Mouse (Mus musculus): Measurements from ENCODE around the gene Adam20.

GRCm38 (mm10) chr8:40803379-40804079, 10.5 kb downstream of the Adam20 start:
- TF ChIP-seq CTCF (conservative IDR thresholded peaks at IDR 0.05 in 1 of 2, IDR thresholded peaks at IDR 0.05 in 1 of 2; ENCODE audit: low read depth in 2 of 2, low read length in 2 of 2) (no peak), POLR2A (IDR thresholded peaks at IDR 0.05; ENCODE audit: low read depth, low read length) (no peak), MAFK (IDR thresholded peaks at IDR 0.05; ENCODE audit: insufficient replicate concordance, low read length) (no peak), POLR2AphosphoS2 (IDR thresholded peaks at IDR 0.05; ENCODE audit: low read depth, low read length) (no peak), CHD1 (IDR thresholded peaks at IDR 0.05; ENCODE audit: low read depth, low read length) (no peak), EP300 (IDR thresholded peaks at IDR 0.05; ENCODE audit: low read length) (no peak), MXI1 (IDR thresholded peaks at IDR 0.05; ENCODE audit: low read depth, low read length) (no peak), KAT2A (IDR thresholded peaks at IDR 0.05; ENCODE audit: insufficient replicate concordance, low read length) (no peak), JUN (IDR thresholded peaks at IDR 0.05; ENCODE audit: insufficient read depth, low read depth, low read length) (no peak)
